Mouse (Mus musculus) heart, postnatal 0 days (tissue): ENCODE results near the gene Ssx2ip.

Experiments
- CTCF ChIP-seq: IDR thresholded peaks from 2 replicates; pipeline ENCODE4 v1.5.1; 2016; ENCODE audit warnings: antibody characterized with exemption, control low read depth, low read depth
- EP300 ChIP-seq: IDR thresholded peaks from 2 replicates; pipeline ENCODE4 v1.6.1; 2016; ENCODE audit warnings: antibody characterized with exemption, low read depth

GRCm38 (mm10) chr3:146444880-146445279 is 40.4 kb downstream of the Ssx2ip start:
- TF ChIP-seq CTCF (no peak), EP300 (no peak)
